Mouse (Mus musculus) forebrain, embryonic 10.5 days (tissue): ENCODE data around the gene Cep85l. TPM values are rescaled to one million over a fixed set of nuclear protein-coding genes. Genes with fewer than 3 reads are reported as not detected.

Source experiments
- DNase-seq: peaks from one replicate; pipeline ENCODE4 v3.0.0-alpha.2; 2017; ENCODE audit warnings: low spot score; ENCODE audit errors: extremely low spot score
- H3K27ac ChIP-seq: fragments of 300-500 bp; sonication (generic); 2 replicates; pipeline ENCODE4 v1.5.1; 2016; ENCODE audit warnings: mild to moderate bottlenecking
- H3K27me3 ChIP-seq: fragments of 300-500 bp; sonication (generic); 2 replicates; pipeline ENCODE4 v1.6.1; 2016; ENCODE audit warnings: mild to moderate bottlenecking; ENCODE audit not compliant: poor library complexity, severe bottlenecking
- H3K36me3 ChIP-seq: fragments of 300-500 bp; sonication (generic); replicated peaks from 2 replicates; pipeline ENCODE4 v1.6.1; 2016; ENCODE audit warnings: mild to moderate bottlenecking, moderate library complexity
- H3K4me1 ChIP-seq: fragments of 300-500 bp; sonication (generic); 2 replicates; pipeline ENCODE4 v1.6.1; 2016
- H3K4me3 ChIP-seq: fragments of 300-500 bp; sonication (generic); 2 replicates; pipeline ENCODE4 v1.5.1; 2016; ENCODE audit warnings: mild to moderate bottlenecking, moderate library complexity
- H3K9me3 ChIP-seq: fragments of 300-500 bp; sonication (generic); 2 replicates; pipeline ENCODE4 v1.6.1; 2016; ENCODE audit warnings: mild to moderate bottlenecking, moderate library complexity
- WGBS: fragments of 180-500 bp; shearing (Covaris S2); methylation state at CpG from one replicate; pipeline ENCODE4 v1.1.7; 2016; 5-methylcytosine and 5-hydroxymethylcytosine counted together
- polyA plus RNA-seq: library from polyadenylated mRNA; unstranded; fragments of >200 nt; fragmentation: Nextera tagmentation; extraction: Ambion mirVana; gene quantifications from 2 replicates; pipeline ENCODE4 v1.2.1, GENCODE M21; 2016

Cep85l gene
- polyA plus RNA-seq, 1 experiment from 2014 or later = 3.7 TPM

DNA sequence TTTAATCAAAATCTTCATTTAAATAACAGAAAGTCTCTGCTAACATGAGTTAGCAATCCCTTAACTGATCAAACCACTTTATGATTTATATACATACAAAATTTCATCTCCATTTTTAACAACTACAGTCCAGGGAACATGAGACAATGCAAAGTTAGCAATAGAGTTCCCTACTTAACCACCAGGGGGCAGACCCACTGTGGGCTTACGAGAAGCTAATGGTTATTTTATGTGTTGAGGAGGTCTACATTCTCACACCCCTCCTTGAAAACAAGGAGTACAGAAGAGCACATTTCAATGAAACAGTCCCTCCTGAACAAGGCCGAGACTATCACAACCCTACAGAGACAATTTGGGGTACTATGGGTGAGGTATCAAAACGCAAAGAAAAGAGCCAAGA, 33.2 kb downstream of the Cep85l start:
- peak; percentile 25 for DNase-seq
- H3K27me3 ChIP-seq = no peaks in the 10 kb centered on the region
- H3K27ac ChIP-seq = no peak overlapping the region
- peaks cover 7% of the 10 kb centered on the region; the same call in 1 of the 2 replicates for H3K36me3 ChIP-seq
- H3K4me1 ChIP-seq = no peaks in the 10 kb centered on the region
- H3K9me3 ChIP-seq = no peaks in the 10 kb centered on the region
- H3K4me3 ChIP-seq = no peak overlapping the region
- WGBS = 58% methylated on average over 3 of the region's 3 CpGs

DNA sequence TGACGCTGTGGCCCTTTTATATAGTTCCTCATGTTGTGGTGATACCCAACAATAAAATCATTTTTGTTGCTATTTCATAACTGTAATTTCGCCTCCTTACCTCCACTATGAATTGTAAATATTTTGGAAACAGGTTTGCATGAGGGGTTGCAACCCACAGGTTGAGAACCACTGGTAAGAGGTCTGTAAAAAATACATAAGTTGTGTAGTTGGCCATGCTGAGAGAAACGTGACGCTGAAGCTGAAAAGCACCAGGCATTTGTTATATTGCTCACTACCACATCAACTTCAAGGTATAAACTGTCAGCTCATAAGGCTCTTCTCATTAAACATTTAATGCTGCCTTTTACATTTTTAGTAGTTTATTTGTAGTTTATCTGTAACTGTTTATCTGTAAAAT, 34.2 kb downstream of the Cep85l start:
- no peaks in the 10 kb centered on the region for H3K27me3 ChIP-seq
- DNase-seq = no peak
- H3K4me3 ChIP-seq = no peak overlapping the region

DNA sequence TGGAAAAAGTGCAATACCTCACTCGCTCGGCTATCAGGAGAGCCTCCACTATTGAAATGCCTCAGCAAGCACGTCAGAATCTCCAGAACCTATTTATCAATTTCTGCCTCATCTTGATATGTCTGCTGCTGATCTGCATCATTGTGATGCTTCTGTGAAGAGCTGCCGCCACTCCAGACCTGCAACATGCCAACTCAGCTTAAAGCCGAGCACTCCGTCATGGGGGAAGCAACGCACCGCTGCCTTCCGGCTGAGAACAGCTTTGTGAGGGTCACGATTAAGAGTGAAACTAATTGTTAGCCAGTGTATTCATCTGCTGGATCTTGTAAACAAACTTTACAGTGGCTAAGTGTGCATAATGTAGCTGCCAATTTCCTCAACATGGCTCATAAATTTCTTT, 35.9 kb downstream of the Cep85l start:
- no peak for DNase-seq

More for the DNA sequence above, 34.2 kb downstream of the Cep85l start:
- no peaks in the 10 kb centered on the region for H3K4me1 ChIP-seq
- no peak overlapping the region for H3K27ac ChIP-seq
- WGBS = 93% methylated on average over 4 of the region's 4 CpGs
- H3K9me3 ChIP-seq = no peaks in the 10 kb centered on the region
- peaks cover 7% of the 10 kb centered on the region; the same call in 1 of the 2 replicates for H3K36me3 ChIP-seq

DNA sequence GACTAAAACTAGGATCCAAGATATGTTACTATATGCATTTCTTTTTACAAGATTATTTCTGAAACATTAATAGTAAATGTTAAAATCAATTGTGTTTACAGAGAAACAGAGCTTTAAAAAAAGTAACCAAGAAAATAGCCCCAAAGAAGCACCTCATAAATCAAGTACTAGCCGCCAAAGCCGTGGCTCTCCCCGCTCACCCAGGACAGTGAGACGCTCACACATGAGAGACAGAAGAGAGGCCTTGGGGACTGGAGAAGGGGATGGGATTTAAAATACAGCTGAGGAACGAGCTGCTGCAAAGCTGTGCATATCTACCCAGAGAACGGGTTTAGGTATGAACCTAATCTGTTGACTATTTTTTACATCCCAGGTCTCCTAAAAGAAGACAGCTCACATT, 36.4 kb downstream of the Cep85l start:
- Histone ChIP-seq H3K27ac (no peak overlapping the region), H3K36me3 (peaks cover under 1% of the 10 kb centered on the region; the same call in 1 of the 2 replicates), H3K4me3 (no peak overlapping the region), H3K27me3 (no peaks in the 10 kb centered on the region), H3K9me3 (no peaks in the 10 kb centered on the region), H3K4me1 (no peaks in the 10 kb centered on the region)
- no peak for DNase-seq
- WGBS = 91% methylated on average over 6 of the region's 6 CpGs

More for the DNA sequence above, 35.9 kb downstream of the Cep85l start:
- no peak overlapping the region for H3K27ac ChIP-seq
- no peaks in the 10 kb centered on the region for H3K4me1 ChIP-seq
- no peaks in the 10 kb centered on the region for H3K27me3 ChIP-seq
- no peaks in the 10 kb centered on the region for H3K9me3 ChIP-seq
- H3K36me3 ChIP-seq = peaks cover 6% of the 10 kb centered on the region; the same call in 1 of the 2 replicates
- no peak overlapping the region for H3K4me3 ChIP-seq
- 87% methylated on average over 10 of the region's 10 CpGs for WGBS

DNA sequence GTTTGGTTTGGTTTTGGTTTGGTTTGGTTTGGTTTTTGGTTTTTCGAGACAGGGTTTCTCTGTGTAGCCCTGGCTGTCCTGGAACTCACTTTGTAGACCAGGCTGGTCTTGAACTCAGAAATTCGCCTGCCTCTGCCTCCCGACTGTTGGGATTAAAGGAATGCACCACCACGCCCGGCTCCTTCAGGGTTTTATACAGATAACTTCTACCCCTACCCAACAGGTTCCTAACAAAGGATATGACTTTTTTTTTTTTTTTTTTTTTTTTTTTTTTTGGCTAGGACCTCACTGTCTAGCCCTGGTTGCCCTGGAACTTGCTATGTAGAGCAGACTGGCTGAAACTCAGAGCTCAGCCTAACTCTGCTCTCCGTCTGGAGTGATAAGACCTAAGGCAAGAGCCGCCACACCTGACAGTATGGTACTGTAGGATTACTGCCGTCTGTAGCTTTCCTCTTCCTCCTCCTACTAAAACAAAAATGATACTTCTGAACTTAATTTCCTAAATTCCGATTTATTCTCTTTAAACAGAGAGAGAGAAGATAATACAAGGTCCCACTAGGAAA, 37.5 kb downstream of the Cep85l start:
- 91% methylated on average over 9 of the region's 9 CpGs for WGBS
- Histone ChIP-seq H3K4me1 (no peaks in the 10 kb centered on the region), H3K27ac (no peak overlapping the region), H3K9me3 (no peaks in the 10 kb centered on the region), H3K36me3 (no peaks in the 10 kb centered on the region), H3K27me3 (no peaks in the 10 kb centered on the region), H3K4me3 (no peak overlapping the region)
- no peak for DNase-seq

DNA sequence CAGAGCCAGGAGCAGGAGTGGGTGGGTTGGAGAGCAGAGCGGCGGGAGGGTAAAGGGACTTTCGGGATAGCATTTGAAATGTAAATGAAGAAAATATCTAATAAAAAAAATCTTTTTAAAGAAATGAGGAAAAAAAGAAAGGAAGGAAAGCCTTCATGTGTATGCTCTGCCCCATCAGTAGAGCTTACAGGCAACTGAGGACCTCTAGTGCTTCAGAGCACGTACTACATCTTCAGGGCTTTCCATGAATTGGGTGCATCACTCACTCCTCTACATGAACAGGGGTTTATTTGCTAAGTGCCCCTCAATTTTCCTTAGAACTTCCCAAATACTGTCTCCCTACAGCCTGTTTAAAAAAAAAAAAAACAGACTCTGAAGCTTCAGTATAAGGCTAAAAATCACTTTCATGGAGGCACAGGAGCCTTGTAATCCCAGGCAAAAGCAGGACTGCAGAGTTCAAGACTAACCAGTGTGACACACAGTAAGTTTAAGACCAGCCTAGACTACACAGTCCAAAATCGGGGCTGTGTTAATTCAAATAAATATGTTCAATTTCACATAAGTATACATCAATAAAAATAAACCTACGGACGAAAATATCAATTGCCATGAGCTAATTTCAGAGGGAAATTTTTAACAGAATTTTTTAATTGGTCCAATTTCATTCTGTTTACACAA, 38.3 kb downstream of the Cep85l start:
- Histone ChIP-seq H3K4me3 (no peak overlapping the region), H3K27ac (no peak overlapping the region), H3K4me1 (no peaks in the 10 kb centered on the region), H3K9me3 (no peaks in the 10 kb centered on the region), H3K36me3 (no peaks in the 10 kb centered on the region), H3K27me3 (no peaks in the 10 kb centered on the region)
- WGBS = 80% methylated on average over 7 of the region's 7 CpGs
- no peak for DNase-seq

DNA sequence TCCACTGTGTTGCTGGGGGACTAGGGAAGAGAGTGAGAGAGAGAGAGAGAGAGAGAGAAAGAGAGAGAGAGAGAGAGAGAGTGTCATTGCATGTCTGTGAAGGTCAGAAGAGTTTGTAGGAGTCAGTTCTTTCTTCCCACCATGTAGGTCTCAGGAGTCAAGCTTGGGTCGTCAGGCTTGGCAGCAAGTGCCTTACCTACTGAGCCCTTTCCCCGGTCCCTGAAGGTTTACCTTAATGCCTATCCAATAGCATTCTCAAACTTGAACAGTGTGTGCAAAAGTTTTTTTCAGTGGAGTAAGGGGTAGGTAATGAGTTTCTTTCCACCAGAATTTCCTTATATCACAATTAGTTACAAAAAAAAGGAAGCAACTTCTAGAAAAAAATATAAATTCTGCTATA, 40.7 kb downstream of the Cep85l start:
- Histone ChIP-seq H3K4me3 (no peak overlapping the region), H3K36me3 (no peaks in the 10 kb centered on the region), H3K4me1 (no peaks in the 10 kb centered on the region), H3K9me3 (no peaks in the 10 kb centered on the region), H3K27me3 (no peaks in the 10 kb centered on the region), H3K27ac (no peak overlapping the region)
- DNase-seq = no peak
- WGBS = 68% methylated on average over 2 of the region's 2 CpGs

DNA sequence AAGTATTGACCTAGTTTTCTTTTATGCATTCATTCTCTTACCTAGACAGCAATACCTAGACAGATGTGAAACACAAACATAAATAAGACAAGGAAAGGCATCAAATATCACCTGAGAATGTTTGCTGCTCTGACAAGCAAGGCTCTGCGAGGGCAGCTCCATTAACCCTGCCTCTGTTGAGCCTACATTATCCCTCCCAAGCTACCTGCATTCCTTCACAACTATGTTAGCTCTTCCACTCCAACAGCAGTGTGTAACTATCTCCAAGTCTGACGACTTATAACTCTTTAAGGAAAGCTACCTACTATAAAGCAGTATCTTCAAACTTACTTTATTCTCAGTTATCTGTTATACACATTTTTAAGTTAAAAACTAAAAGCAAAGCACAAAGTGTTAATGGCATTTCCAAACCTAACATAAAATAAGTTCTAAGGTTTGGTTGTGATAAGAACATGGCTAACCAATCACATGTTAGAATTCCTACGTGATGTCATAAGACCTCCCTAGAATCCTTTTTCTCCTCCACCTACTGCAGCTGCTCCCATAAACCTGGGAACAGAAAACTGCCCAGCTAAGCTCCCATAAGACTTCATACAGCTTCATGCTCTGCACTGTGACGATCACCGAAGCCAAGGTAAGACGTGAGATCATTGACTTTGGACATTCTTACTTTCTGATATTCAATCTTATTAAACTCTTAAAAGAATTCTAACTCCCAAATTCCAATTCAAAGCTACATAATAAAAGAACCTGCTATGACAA, 42.4 kb downstream of the Cep85l start, which contains the start of gene Pln:
TSS of gene Pln (plus strand) at position 506 of the 762 bp plus-strand sequence.
- Histone ChIP-seq H3K4me3 (no peak within 1 kb of the TSS), H3K36me3 (no peaks in the 10 kb centered on the region), H3K9me3 (no peaks in the 10 kb centered on the region), H3K27ac (no peak within 1 kb of the TSS), H3K4me1 (no peaks in the 10 kb centered on the region), H3K27me3 (no peaks in the 10 kb centered on the region)
- 85% methylated on average over 6 of the region's 6 CpGs for WGBS
- no peak for DNase-seq

DNA sequence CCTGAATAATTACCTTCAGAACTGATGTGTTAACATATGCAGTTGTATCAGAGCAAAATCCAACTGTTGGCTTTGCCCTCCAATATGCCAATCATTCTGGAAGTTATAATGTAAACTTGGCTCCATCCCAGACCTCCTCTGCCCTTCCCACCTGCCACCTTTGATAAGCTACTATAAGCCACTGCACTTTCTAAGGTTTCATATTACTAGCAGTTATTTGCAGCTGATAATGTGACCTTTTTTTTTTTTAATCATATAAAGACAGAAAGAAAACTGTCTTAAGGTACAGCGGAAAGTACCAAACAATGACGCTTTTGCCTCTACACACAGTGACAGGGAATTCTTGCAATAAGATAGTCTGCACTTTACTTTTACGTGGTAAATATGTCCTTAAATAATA, 43.8 kb downstream of the Cep85l start:
- no peaks in the 10 kb centered on the region for H3K4me1 ChIP-seq
- no peak overlapping the region for H3K27ac ChIP-seq
- no peaks in the 10 kb centered on the region for H3K36me3 ChIP-seq

DNA sequence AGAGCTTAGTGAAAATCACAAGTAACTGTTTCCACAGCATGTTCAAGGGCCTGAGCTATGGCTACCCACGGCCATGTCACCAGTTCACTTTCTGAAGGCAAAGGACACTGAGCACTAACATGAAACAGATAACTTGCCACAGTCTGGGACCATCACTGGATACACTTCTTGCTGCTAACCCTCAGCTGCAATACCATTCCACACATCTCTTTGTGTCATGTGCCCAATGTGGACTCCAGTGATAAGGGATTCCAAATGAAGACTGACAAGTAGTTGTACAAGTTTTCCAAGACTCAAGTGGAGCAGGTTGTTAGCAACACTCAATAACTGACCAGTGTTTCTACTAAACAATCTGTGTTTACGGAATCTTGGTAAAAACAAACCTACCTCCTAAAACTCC, 44.5 kb downstream of the Cep85l start:
- no peaks in the 10 kb centered on the region for H3K9me3 ChIP-seq
- H3K4me1 ChIP-seq = no peaks in the 10 kb centered on the region
- no peak for DNase-seq
- H3K36me3 ChIP-seq = no peaks in the 10 kb centered on the region
- WGBS = 90% methylated on average over 2 of the region's 2 CpGs
- no peaks in the 10 kb centered on the region for H3K27me3 ChIP-seq
- no peak overlapping the region for H3K27ac ChIP-seq
- H3K4me3 ChIP-seq = no peak overlapping the region

More for the DNA sequence above, 43.8 kb downstream of the Cep85l start:
- 93% methylated on average over 3 of the region's 3 CpGs for WGBS
- Histone ChIP-seq H3K9me3 (no peaks in the 10 kb centered on the region), H3K4me3 (no peak overlapping the region), H3K27me3 (no peaks in the 10 kb centered on the region)
- DNase-seq = no peak

DNA sequence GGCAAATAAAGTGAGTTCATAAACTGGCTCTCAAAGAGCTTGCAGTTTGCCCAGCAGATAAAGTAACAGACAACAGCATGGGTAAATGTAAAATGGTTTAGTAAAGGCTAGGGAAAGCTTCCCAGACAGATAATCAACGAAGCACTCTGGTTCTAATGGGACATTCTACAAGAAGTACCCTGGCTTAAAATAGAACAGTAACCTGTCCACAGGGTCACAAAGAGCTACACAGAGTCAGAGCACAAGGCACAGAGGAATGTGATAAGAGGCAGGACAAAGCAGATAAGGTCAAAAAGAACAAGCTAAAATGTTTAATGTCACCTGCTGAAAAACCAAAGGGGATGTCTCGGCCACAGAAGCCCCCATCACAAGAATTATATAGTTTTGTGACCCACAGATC, 47.0 kb downstream of the Cep85l start:
- 83% methylated on average over 2 of the region's 2 CpGs for WGBS

DNA sequence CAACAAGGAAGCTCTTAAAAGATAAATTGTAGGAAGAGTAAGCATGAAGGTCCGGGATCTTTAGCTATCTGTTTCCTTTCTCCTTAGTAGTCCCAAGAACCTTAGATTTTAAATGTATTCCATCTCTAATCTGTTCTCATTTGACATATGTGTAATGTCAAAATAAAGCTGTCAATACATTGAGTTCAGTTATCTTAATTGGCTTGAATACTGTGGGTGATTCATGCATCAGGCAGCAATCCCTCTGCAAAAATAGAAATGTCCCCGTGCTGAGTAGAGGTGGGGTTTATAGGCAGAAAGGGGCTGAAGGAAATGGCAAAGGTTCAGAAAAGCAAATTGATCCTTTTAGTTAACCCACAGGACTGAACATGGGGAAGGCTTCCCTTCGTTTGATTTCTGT, 50.5 kb downstream of the Cep85l start:
- Histone ChIP-seq H3K36me3 (no peaks in the 10 kb centered on the region), H3K4me1 (no peaks in the 10 kb centered on the region), H3K27ac (no peak overlapping the region), H3K4me3 (no peak overlapping the region), H3K9me3 (no peaks in the 10 kb centered on the region), H3K27me3 (no peaks in the 10 kb centered on the region)
- WGBS = 82% methylated on average over 3 of the region's 3 CpGs
- DNase-seq = no peak

More for the DNA sequence above, 47.0 kb downstream of the Cep85l start:
- Histone ChIP-seq H3K27ac (no peak overlapping the region), H3K4me3 (no peak overlapping the region), H3K9me3 (no peaks in the 10 kb centered on the region), H3K4me1 (no peaks in the 10 kb centered on the region), H3K36me3 (no peaks in the 10 kb centered on the region), H3K27me3 (no peaks in the 10 kb centered on the region)
- DNase-seq = no peak

DNA sequence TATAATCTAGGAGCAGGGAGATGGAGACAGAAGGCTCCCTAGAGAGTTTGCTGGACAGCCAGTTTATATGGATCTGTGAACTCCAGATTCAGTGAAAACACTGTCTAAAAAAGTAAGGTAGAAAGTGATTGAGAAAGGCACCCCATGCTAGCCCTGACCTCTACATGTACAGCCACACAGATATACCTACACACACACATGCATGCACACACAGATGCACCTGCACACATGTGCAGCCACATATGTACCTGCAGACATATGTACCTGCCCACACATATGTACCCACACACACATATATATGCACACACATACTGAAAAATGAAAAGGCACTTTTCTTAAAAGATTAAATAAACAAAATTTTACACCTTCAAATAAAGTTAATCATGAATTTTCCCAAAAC, 53.4 kb downstream of the Cep85l start:
- H3K36me3 ChIP-seq = no peaks in the 10 kb centered on the region
- H3K27ac ChIP-seq = no peak overlapping the region
- H3K4me1 ChIP-seq = no peaks in the 10 kb centered on the region
- H3K27me3 ChIP-seq = no peaks in the 10 kb centered on the region
- no peak overlapping the region for H3K4me3 ChIP-seq
- no peaks in the 10 kb centered on the region for H3K9me3 ChIP-seq
- DNase-seq = no peak
